Comparison of ENCODE assay signal across 8 mouse cellular contexts in genomic region chr4:106908950-106909751, GRCm38 (mm10). TPM values are rescaled to one million over a fixed set of nuclear protein-coding genes. Genes with fewer than 3 reads are reported as not detected.
DNase-seq lines count a peak whose midpoint lies in the region; ATAC-seq and TF ChIP-seq lines count a peak whose summit lies in the region.

No protein-coding gene starts in this region.

- no peak overlapping the region for H3K4me3 ChIP-seq in cortical plate, adult 2 months (ENCODE audit: insufficient read depth, low read length)
- peak overlapping the region; percentile 100 for H3K4me3 ChIP-seq in intestine, embryonic 15.5 days (replicated peaks)
- H3K4me3 ChIP-seq in liver, postnatal 0 days (ENCODE audit: low read depth, low read length), result peak overlapping the region; percentile 92
- H3K4me3 ChIP-seq in neural tube, embryonic 15.5 days (replicated peaks), result peak overlapping the region; percentile 100; the same call in 1 of the 2 replicates

- DNase-seq in left cerebral cortex, postnatal 25 days (ENCODE audit: low spot score in 2 of 2), result peak; percentile 4 to 23
- no peak for DNase-seq in left cerebral cortex, adult 18-20 months (ENCODE audit: low spot score in 2 of 2)
- peak; percentile 64 for DNase-seq in liver, postnatal 0 days
- peak; percentile 74 to 77 for DNase-seq in urinary bladder, postnatal 36 days (ENCODE audit: low spot score in 2 of 2)

- H3K27ac ChIP-seq in cortical plate, adult 2 months (ENCODE audit: insufficient read depth, low read length), result peak overlapping the region; percentile 28; the same call in 1 of the 2 replicates
- peak overlapping the region; percentile 97 for H3K27ac ChIP-seq in intestine, embryonic 15.5 days
- peak overlapping the region; percentile 91 for H3K27ac ChIP-seq in liver, postnatal 0 days (ENCODE audit: low read depth)
- H3K27ac ChIP-seq in neural tube, embryonic 15.5 days (replicated peaks), result peak overlapping the region; percentile 99

- no peak for TF ChIP-seq POLR2A in cortical plate, adult 2 months (IDR thresholded peaks at IDR 0.05; ENCODE audit: extremely low read depth, insufficient read depth, low read length)

- H3K9me3 ChIP-seq in intestine, embryonic 15.5 days, result no peaks in the 10 kb centered on the region
- H3K9me3 ChIP-seq in liver, postnatal 0 days (ENCODE audit: low read length), result no peaks in the 10 kb centered on the region
- H3K9me3 ChIP-seq in neural tube, embryonic 15.5 days (replicated peaks), result no peaks in the 10 kb centered on the region

- intact Hi-C loops in left cerebral cortex, postnatal 25 days (cut with DNase I), result no loop called here

- TF ChIP-seq CTCF in cortical plate, adult 2 months (IDR thresholded peaks at IDR 0.05; ENCODE audit: extremely low read depth, insufficient read depth, low read length), result no peak
- TF ChIP-seq CTCF in liver, postnatal 0 days (IDR thresholded peaks at IDR 0.05; ENCODE audit: low read depth), result no peak

- H3K9ac ChIP-seq in intestine, embryonic 15.5 days, result peak overlapping the region; percentile 23; the same call in 1 of the 2 replicates
- H3K9ac ChIP-seq in liver, postnatal 0 days (replicated peaks), result peak overlapping the region; percentile 59
- H3K9ac ChIP-seq in neural tube, embryonic 15.5 days (replicated peaks), result peak overlapping the region; percentile 43

- 10% methylated on average over 10 of the region's 10 CpGs for WGBS in intestine, embryonic 15.5 days
- 9% methylated on average over 10 of the region's 10 CpGs for WGBS in liver, postnatal 0 days (ENCODE audit: insufficient replicate concordance)
- 6% methylated on average over 10 of the region's 10 CpGs for WGBS in neural tube, embryonic 15.5 days

- H3K36me3 ChIP-seq in intestine, embryonic 15.5 days, result peaks cover 1% of the 10 kb centered on the region; the same call in 1 of the 2 replicates
- peaks cover 3% of the 10 kb centered on the region for H3K36me3 ChIP-seq in liver, postnatal 0 days (replicated peaks; ENCODE audit: insufficient read depth, low read length)
- H3K36me3 ChIP-seq in neural tube, embryonic 15.5 days, result no peaks in the 10 kb centered on the region

- H3K4me2 ChIP-seq in intestine, embryonic 15.5 days (replicated peaks), result peak overlapping the region; percentile 87
- H3K4me2 ChIP-seq in liver, postnatal 0 days (ENCODE audit: low read depth, low read length), result peak overlapping the region; percentile 100
- H3K4me2 ChIP-seq in neural tube, embryonic 15.5 days, result peak overlapping the region; percentile 84

- no peaks in the 10 kb centered on the region for H3K27me3 ChIP-seq in intestine, embryonic 15.5 days (replicated peaks)
- no peaks in the 10 kb centered on the region for H3K27me3 ChIP-seq in liver, postnatal 0 days (ENCODE audit: insufficient read depth, low read length)
- no peaks in the 10 kb centered on the region for H3K27me3 ChIP-seq in neural tube, embryonic 15.5 days (replicated peaks)

- no peak; the same call in 1 of the 2 replicates for TF ChIP-seq EP300 in liver, postnatal 0 days (IDR thresholded peaks at IDR 0.05; ENCODE audit: low read depth)

- peaks cover 12% of the 10 kb centered on the region; the same call in 1 of the 2 replicates for H3K4me1 ChIP-seq in cortical plate, adult 2 months (ENCODE audit: control insufficient read depth, insufficient read depth, low read length)
- H3K4me1 ChIP-seq in intestine, embryonic 15.5 days (replicated peaks), result peaks cover 40% of the 10 kb centered on the region
- H3K4me1 ChIP-seq in liver, postnatal 0 days (ENCODE audit: insufficient read depth), result peaks cover 46% of the 10 kb centered on the region
- H3K4me1 ChIP-seq in neural tube, embryonic 15.5 days, result peaks cover 43% of the 10 kb centered on the region

- peak; percentile 9 for ATAC-seq in granulocyte monocyte progenitor cell, adult 5-6 weeks (replicated peaks; ENCODE audit: poor library complexity, severe bottlenecking)
- ATAC-seq in intestine, embryonic 15.5 days, result peak; percentile 23
- ATAC-seq in liver, postnatal 0 days, result peak; percentile 26
- no peak for ATAC-seq in neural tube, embryonic 15.5 days (ENCODE audit: low FRiP score)

RNA-seq across cellular contexts. Expression of gene Ssbp3, which starts 1.4 kb away (rescaled TPM):
- 100 to 1,000 TPM; 138 to 157 TPM for total RNA-seq in left cerebral cortex, postnatal 25 days (2021)
- total RNA-seq in left cerebral cortex, adult 18-20 months (2021), result 100 to 1,000 TPM; 190 to 197 TPM
- polyA plus RNA-seq in cortical plate, adult 2 months (2012; rRNA removed), result 121 and 123 TPM in 2 replicates
- 43.2 and 54.1 TPM in 2 replicates for total RNA-seq in granulocyte monocyte progenitor cell, adult 5-6 weeks (2014; fragmentation: Nextera tagmentation)
- 12.9 and 19.2 TPM in 2 replicates for total RNA-seq in granulocyte monocyte progenitor cell, adult 5-6 weeks (2017)
- 83.7 and 86.0 TPM in 2 replicates for polyA plus RNA-seq in intestine, embryonic 15.5 days (2015; fragmentation: Nextera tagmentation; extraction: Ambion mirVana)
- 22.8 and 26.8 TPM in 2 replicates for polyA plus RNA-seq in liver, postnatal 0 days (2015; fragmentation: Nextera tagmentation; extraction: Ambion mirVana)
- polyA plus RNA-seq in neural tube, embryonic 15.5 days (2015; fragmentation: Nextera tagmentation; extraction: Ambion mirVana), result 118 and 130 TPM in 2 replicates

Comparison
In these comparisons a context has a peak if more than half of its experiments do, and no peak if none do; other contexts are left out.
1. DNase-seq: peak in left cerebral cortex, postnatal 25 days (2 of 2), liver, postnatal 0 days (single experiment) and urinary bladder, postnatal 36 days (2 of 2); none in left cerebral cortex, adult 18-20 months (0 of 2).
2. H3K27ac ChIP-seq: peak in every context shown above with its lines; median percentile 99 in neural tube, embryonic 15.5 days; 97 in intestine, embryonic 15.5 days; 91 in liver, postnatal 0 days; 28 in cortical plate, adult 2 months.
3. Peak in every context shown above with its lines, with median percentiles within 50 percentile points of each other: H3K4me2 ChIP-seq and H3K9ac ChIP-seq.